ENCODE assay signal across 7 mouse cellular contexts in the genomic region with DNA sequence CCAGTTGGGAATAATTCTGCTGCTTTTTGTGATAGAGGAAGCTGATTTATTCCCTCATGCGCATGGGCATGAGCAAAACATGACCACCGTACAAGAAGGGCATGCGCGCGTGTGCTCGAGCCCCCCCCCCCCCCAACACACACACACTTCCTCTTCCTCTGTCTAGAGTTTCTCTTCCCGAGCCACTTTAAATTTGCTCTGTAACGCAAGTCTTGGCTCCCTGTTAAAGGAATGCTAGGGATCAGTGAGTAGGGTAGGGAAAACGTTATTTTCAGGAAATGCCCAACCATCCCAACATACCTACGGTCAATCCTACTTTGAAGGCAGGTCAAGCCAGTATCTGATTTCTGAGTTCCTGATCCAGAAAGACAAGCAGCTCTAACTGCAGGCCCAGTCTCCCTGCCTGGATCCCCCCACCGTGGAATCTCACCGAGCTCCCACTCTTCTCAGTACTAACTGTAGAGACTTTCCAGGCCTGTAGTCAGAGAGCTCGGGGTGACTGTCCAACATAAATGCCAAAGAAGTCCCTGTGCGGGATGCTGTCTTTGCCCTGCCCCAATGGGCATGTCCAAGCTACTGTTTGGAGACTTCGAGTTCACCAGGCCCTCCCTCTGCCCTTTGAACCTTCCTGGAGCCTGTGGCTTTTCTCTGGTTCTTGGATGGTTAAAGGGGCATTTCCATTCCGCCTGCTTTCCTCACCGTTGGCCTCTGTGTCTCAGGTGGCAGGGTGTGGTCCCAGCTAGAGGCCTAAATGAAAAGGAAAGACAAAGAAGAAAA. TPM values are rescaled to one million over a fixed set of nuclear protein-coding genes. Genes with fewer than 3 reads are reported as not detected.
DNase-seq lines count a peak whose midpoint lies in the region; ATAC-seq and TF ChIP-seq lines count a peak whose summit lies in the region.

No protein-coding gene starts in this region.

- H3K4me2 ChIP-seq in CH12.LX (ENCODE audit: insufficient read depth, low read depth, poor library complexity, severe bottlenecking), result 0 out of 2 replicates have a peak overlapping the region, but pooled peaks have one; percentile 55
- H3K4me2 ChIP-seq in hindbrain, embryonic 11.5 days (replicated peaks; ENCODE audit: low read depth, low read length), result no peak overlapping the region

- no peak for TF ChIP-seq RAD21 in CH12.LX (IDR thresholded peaks at IDR 0.05; ENCODE audit: low read depth, low read length)

- no peaks in the 10 kb centered on the region for H3K79me2 ChIP-seq in CH12.LX (replicated peaks; ENCODE audit: control insufficient read depth, extremely low read depth, insufficient read depth, poor library complexity, severe bottlenecking)

- dilution Hi-C loops in CH12.LX (cut with MboI; ENCODE audit: extremely low pct_ligation_motif_present, extremely low pct_unique_long_range_greater_than_20kb, low sequenced_read_pairs), result no loop called here

- no peak overlapping the region for H3K27ac ChIP-seq in CH12.LX (ENCODE audit: insufficient read depth, low read depth)
- no peak overlapping the region for H3K27ac ChIP-seq in hindbrain, embryonic 11.5 days (ENCODE audit: low read depth, low read length)

- no peaks in the 10 kb centered on the region for H3K9me3 ChIP-seq in CH12.LX (replicated peaks; ENCODE audit: low read length)
- no peaks in the 10 kb centered on the region for H3K9me3 ChIP-seq in hindbrain, embryonic 11.5 days (ENCODE audit: control insufficient read depth, low read length)

- H3K9ac ChIP-seq in CH12.LX (ENCODE audit: insufficient read depth, low read depth), result no peak overlapping the region
- no peak overlapping the region for H3K9ac ChIP-seq in hindbrain, embryonic 11.5 days (ENCODE audit: low read depth, low read length)

- H3K36me3 ChIP-seq in CH12.LX (replicated peaks in 1 of 2; ENCODE audit: control insufficient read depth in 1 of 2, insufficient read depth in 1 of 2, low read length in 1 of 2), result no peaks in the 10 kb centered on the region
- H3K36me3 ChIP-seq in hindbrain, embryonic 11.5 days (ENCODE audit: control insufficient read depth, insufficient read depth, low read length), result no peaks in the 10 kb centered on the region

- in situ Hi-C loops in CH12.LX (cut with MboI; ENCODE audit: low pct_ligation_motif_present, low pct_unique_long_range_greater_than_20kb, low sequenced_read_pairs), result loop anchor here (10.0 kb wide), 1 partner anchor 62 kb away; no protein-coding TSS in a partner anchor

- DNase-seq in CH12.LX (ENCODE audit: extremely low read depth), result no peak
- peak; percentile 8 for DNase-seq in T-cell, adult 2 months (ENCODE audit: low spot score)
- peak; percentile 64 for DNase-seq in kidney, adult 9 months
- peak; percentile 6 to 31 for DNase-seq in natural killer cell, adult 2 months (ENCODE audit: low spot score in 2 of 2)
- DNase-seq in cerebellum, adult 9-11 months, result no peak
- DNase-seq in urinary bladder, postnatal 25 days (ENCODE audit: low spot score), result no peak
- no peak for DNase-seq in hindbrain, embryonic 11.5 days (ENCODE audit: low spot score)

- TF ChIP-seq EP300 in CH12.LX (IDR thresholded peaks at IDR 0.05; ENCODE audit: low read length), result no peak

- 80% methylated on average over 17 of the region's 17 CpGs for WGBS in hindbrain, embryonic 11.5 days

- TF ChIP-seq CTCF in CH12.LX (conservative IDR thresholded peaks at IDR 0.05 in 1 of 2, IDR thresholded peaks at IDR 0.05 in 1 of 2; ENCODE audit: low read depth in 2 of 2, low read length in 2 of 2), result no peak

- no peaks in the 10 kb centered on the region for H3K27me3 ChIP-seq in CH12.LX (replicated peaks)
- no peaks in the 10 kb centered on the region for H3K27me3 ChIP-seq in hindbrain, embryonic 11.5 days (ENCODE audit: control insufficient read depth, insufficient read depth, low read length)

- no peak overlapping the region for H3K4me3 ChIP-seq in CH12.LX (replicated peaks in 1 of 3; ENCODE audit: low read depth in 2 of 3, low read length in 2 of 3, poor library complexity in 1 of 3)
- H3K4me3 ChIP-seq in hindbrain, embryonic 11.5 days (ENCODE audit: low read depth, low read length), result no peak overlapping the region

- H3K4me1 ChIP-seq in CH12.LX (ENCODE audit: control insufficient read depth in 1 of 2, insufficient read depth in 2 of 2), result peaks cover 3 to 7% of the 10 kb centered on the region in 2 experiments; a peak in 2 of 4 replicates
- H3K4me1 ChIP-seq in hindbrain, embryonic 11.5 days (replicated peaks; ENCODE audit: control insufficient read depth, insufficient read depth, low read length), result no peaks in the 10 kb centered on the region

- no peak for ATAC-seq in hindbrain, embryonic 11.5 days (ENCODE audit: low FRiP score)

- no peak for TF ChIP-seq POLR2A in CH12.LX (IDR thresholded peaks at IDR 0.05; ENCODE audit: low read depth, low read length)

TF ChIP-seq in CH12.LX, 34 proteins besides CTCF, POLR2A, EP300 and RAD21:
- peak; percentile 73 for TF ChIP-seq NRF1 (IDR thresholded peaks at IDR 0.05; ENCODE audit: low read depth, low read length)
- no peak for TF ChIP-seq ETS1 (conservative IDR thresholded peaks at IDR 0.05; ENCODE audit: low read depth, low read length)

RNA-seq across cellular contexts. Expression of a gene that starts 33.3 kb away (rescaled TPM):
- total RNA-seq in CH12.LX (2012; rRNA removed), result 5.0 and 13.4 TPM in 2 replicates
- 1.4 and 1.9 TPM in 2 replicates for total RNA-seq in CH12.LX (2014; rRNA removed)
- polyA plus RNA-seq in CH12.LX (2012; ENCODE audit: insufficient read length, low read depth), result 1.9 TPM in 2 replicates
- polyA plus RNA-seq in hindbrain, embryonic 11.5 days (2014; fragmentation: Nextera tagmentation; extraction: Ambion mirVana), result 23.5 and 28.2 TPM in 2 replicates

Comparison
In these comparisons a context has a peak if more than half of its experiments do, and no peak if none do; other contexts are left out.
1. DNase-seq: peak in T-cell, adult 2 months (single experiment), kidney, adult 9 months (single experiment) and natural killer cell, adult 2 months (2 of 2); none in CH12.LX (single experiment), cerebellum, adult 9-11 months (single experiment), urinary bladder, postnatal 25 days (single experiment) and hindbrain, embryonic 11.5 days (single experiment).